Mouse (Mus musculus) heart, postnatal 0 days (tissue): Measurements from ENCODE around the gene Eif4g3.

ENCODE experiments used
- CTCF ChIP-seq: IDR thresholded peaks from 2 replicates; pipeline ENCODE4 v1.5.1; 2016; ENCODE audit warnings: antibody characterized with exemption, control low read depth, low read depth
- EP300 ChIP-seq: IDR thresholded peaks from 2 replicates; pipeline ENCODE4 v1.6.1; 2016; ENCODE audit warnings: antibody characterized with exemption, low read depth

DNA sequence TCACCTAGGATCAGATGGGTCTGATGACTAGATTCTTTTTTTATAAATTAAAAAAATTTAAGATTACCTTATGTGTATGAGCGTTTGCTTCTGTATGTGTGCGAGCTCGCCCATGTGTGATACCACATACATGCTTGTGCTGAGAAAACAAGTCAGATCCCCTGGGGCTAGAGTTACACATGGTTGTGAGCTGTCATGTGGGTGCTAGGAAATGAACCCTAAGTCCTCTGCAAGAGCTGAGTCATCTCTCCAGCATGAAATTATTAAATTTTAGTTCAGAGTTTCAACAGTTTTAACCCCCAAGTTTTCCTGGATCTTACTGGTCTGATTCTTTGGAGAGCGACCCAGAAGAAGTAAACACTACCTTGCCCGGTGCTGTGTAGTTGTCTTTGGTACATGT lies 134.5 kb downstream of the Eif4g3 start:
- TF ChIP-seq CTCF (no peak), EP300 (no peak)
